Mouse (Mus musculus) kidney, adult 2 months (tissue): ENCODE measurements around the gene Irf8.

ENCODE experiments used
- CTCF ChIP-seq: fragments of 200-500 bp; conservative IDR thresholded peaks from 2 replicates; pipeline ENCODE4 v1.5.1; 2011; ENCODE audit warnings: low read depth, mild to moderate bottlenecking, control low read depth, low read length, moderate library complexity, mixed read lengths; ENCODE audit not compliant: insufficient read depth, insufficient read length
- POLR2A ChIP-seq: fragments of 200-500 bp; IDR thresholded peaks from one replicate; pipeline ENCODE4 v1.6.1; 2011; ENCODE audit warnings: low read depth, low read length, control low read depth

DNA sequence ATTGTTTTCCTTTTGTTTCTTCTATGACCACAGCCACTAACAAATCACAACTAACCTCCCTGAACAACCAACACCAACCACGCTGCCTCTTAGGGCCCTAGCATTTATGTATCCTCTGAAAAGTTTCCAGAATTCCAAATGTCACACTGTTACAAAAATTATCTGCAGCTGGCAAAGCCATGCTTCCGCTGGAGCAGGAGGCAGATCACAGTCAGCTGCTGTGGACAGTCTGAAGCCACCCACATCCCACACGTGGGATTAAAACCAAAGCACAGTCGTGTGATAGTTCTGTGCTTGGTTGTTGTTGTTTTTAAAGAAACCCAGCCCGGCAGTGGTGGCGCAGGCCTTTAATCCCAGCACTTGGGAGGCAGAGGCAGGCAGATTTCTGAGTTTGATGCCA lies 37.1 kb upstream of the Irf8 start:
- TF ChIP-seq CTCF: no peak
- TF ChIP-seq POLR2A: no peak
